Mouse (Mus musculus) mature B cell (primary cell): ENCODE data around the gene Slco1b2.
"Not testable (repeated sequence)": the region's sequence is repeated elsewhere in the genome, so short reads cannot be mapped to it uniquely, and the experiment has no call there.

Experiments used
- in situ Hi-C: fragments of 300-500 bp; cut with MboI; formaldehyde crosslinking; loops from 2 replicates; pipeline ENCODE4 v1.14.3; 2019

Gene Slco1b2

GRCm38 (mm10) chr6:141629291-141629690, at the start of gene Slco1b2:
TSS of gene Slco1b2 (plus strand) at chr6:141629518.
- in situ Hi-C loops, result no loop called here

- in situ Hi-C loops, result no loop called here
Measured at GRCm38 (mm10) chr6:141584791-141585403, 44.4 kb upstream of the Slco1b2 start.

- in situ Hi-C loops, result no loop called here
Measured at GRCm38 (mm10) chr6:141590002-141590401, 39.3 kb upstream of the Slco1b2 start.

- in situ Hi-C loops, result not testable (repeated sequence)
Measured at GRCm38 (mm10) chr6:141590598-141591200, 38.6 kb upstream of the Slco1b2 start.

GRCm38 (mm10) chr6:141596081-141596480, 33.2 kb upstream of the Slco1b2 start:
- in situ Hi-C loops, result no loop called here

- in situ Hi-C loops, result no loop called here
Measured at GRCm38 (mm10) chr6:141597037-141597436, 32.3 kb upstream of the Slco1b2 start.

GRCm38 (mm10) chr6:141600940-141601339, 28.4 kb upstream of the Slco1b2 start:
- in situ Hi-C loops, result no loop called here

- in situ Hi-C loops, result no loop called here
Measured at GRCm38 (mm10) chr6:141610702-141611260, 18.5 kb upstream of the Slco1b2 start.

- in situ Hi-C loops, result no loop called here
Measured at GRCm38 (mm10) chr6:141614017-141614416, 15.3 kb upstream of the Slco1b2 start.

GRCm38 (mm10) chr6:141615348-141615747, 14.0 kb upstream of the Slco1b2 start:
- in situ Hi-C loops, result no loop called here

GRCm38 (mm10) chr6:141632935-141633334, 3.6 kb downstream of the Slco1b2 start:
- in situ Hi-C loops, result no loop called here

GRCm38 (mm10) chr6:141635250-141635649, 5.9 kb downstream of the Slco1b2 start:
- in situ Hi-C loops, result no loop called here

- in situ Hi-C loops, result no loop called here
Measured at GRCm38 (mm10) chr6:141640639-141641038, 11.3 kb downstream of the Slco1b2 start.

- in situ Hi-C loops, result no loop called here
Measured at GRCm38 (mm10) chr6:141687008-141687407, 57.7 kb downstream of the Slco1b2 start.

GRCm38 (mm10) chr6:141691246-141691645, 61.9 kb downstream of the Slco1b2 start:
- in situ Hi-C loops, result no loop called here
